Mouse (Mus musculus) bone marrow, adult 2 months (tissue): Measurements from ENCODE around the gene Cacna2d3.

Experiments
- CTCF ChIP-seq: fragments of 200-500 bp; IDR thresholded peaks from 2 replicates; pipeline ENCODE4 v1.5.1; 2011; ENCODE audit warnings: low read length, control low read depth; ENCODE audit not compliant: control insufficient read depth, insufficient read depth
- POLR2A ChIP-seq: fragments of 200-500 bp; IDR thresholded peaks from 2 replicates; pipeline ENCODE4 v1.6.1; 2011; ENCODE audit warnings: low read depth, mild to moderate bottlenecking, control low read depth, low read length, borderline replicate concordance; ENCODE audit not compliant: control insufficient read depth

- no peak for TF ChIP-seq CTCF
- no peak for TF ChIP-seq POLR2A
Observed at GRCm38 (mm10) chr14:29267233-29267874, 454.3 kb downstream of the Cacna2d3 start.
